Mouse (Mus musculus): ENCODE measurements around the gene Tex2. TPM values are rescaled to one million over a fixed set of nuclear protein-coding genes. Genes with fewer than 3 reads are reported as not detected.

Gene Tex2
- polyA plus RNA-seq, 1 experiment, result 15.1 TPM

GRCm38 (mm10) chr11:106461145-106461932 is 151.9 kb downstream of the Tex2 start:
- 72% methylated on average over 5 of the region's 5 CpGs for WGBS
- no peak for TF ChIP-seq CTCF (IDR thresholded peaks at IDR 0.05; ENCODE audit: insufficient read depth, low read length)
- TF ChIP-seq POLR2A (IDR thresholded peaks at IDR 0.05; ENCODE audit: borderline replicate concordance, extremely low read depth, low read depth, low read length), result no peak
- no peak for DNase-seq
- Histone ChIP-seq H3K4me3 (replicated peaks; ENCODE audit: extremely low read depth, low read depth, low read length) (no peak overlapping the region), H3K4me1 (ENCODE audit: control insufficient read depth, insufficient read depth, low read length) (no peaks in the 10 kb centered on the region; the same call in 1 of the 2 replicates)

- no peak for DNase-seq
- no peaks in the 10 kb centered on the region; the same call in 1 of the 2 replicates for H3K4me1 ChIP-seq (ENCODE audit: control insufficient read depth, insufficient read depth, low read length)
- WGBS, result 98% methylated on average over 1 of the region's 1 CpGs
- H3K4me3 ChIP-seq (replicated peaks; ENCODE audit: extremely low read depth, low read depth, low read length), result no peak overlapping the region
- no peak for TF ChIP-seq POLR2A (IDR thresholded peaks at IDR 0.05; ENCODE audit: borderline replicate concordance, extremely low read depth, low read depth, low read length)
- no peak for TF ChIP-seq CTCF (IDR thresholded peaks at IDR 0.05; ENCODE audit: insufficient read depth, low read length)
These were observed 152.6 kb downstream of the Tex2 start for GRCm38 (mm10) chr11:106460671-106461070.

- no peak for TF ChIP-seq POLR2A (IDR thresholded peaks at IDR 0.05; ENCODE audit: borderline replicate concordance, extremely low read depth, low read depth, low read length)
- no peak for TF ChIP-seq CTCF (IDR thresholded peaks at IDR 0.05; ENCODE audit: insufficient read depth, low read length)
- 82% methylated on average over 4 of the region's 4 CpGs for WGBS
- Histone ChIP-seq H3K4me3 (replicated peaks; ENCODE audit: extremely low read depth, low read depth, low read length) (no peak overlapping the region), H3K4me1 (ENCODE audit: control insufficient read depth, insufficient read depth, low read length) (no peaks in the 10 kb centered on the region)
- no peak for DNase-seq
These were observed 154.7 kb downstream of the Tex2 start for GRCm38 (mm10) chr11:106458540-106458939.

Other genes starting within 250 kb of the Tex2 start
- 27.3 and 30.4 TPM in 2 replicates for gene Prr29, start 248.0 kb downstream of the Tex2 start, polyA plus RNA-seq (2012; rRNA removed)
- gene Icam2, start 225.3 kb downstream of the Tex2 start, polyA plus RNA-seq (2012; rRNA removed), result 294 and 318 TPM in 2 replicates
- 23.0 and 28.7 TPM in 2 replicates for gene Ern1, start 125.6 kb downstream of the Tex2 start, polyA plus RNA-seq (2012; rRNA removed)
- gene Pecam1, start 137.2 kb upstream of the Tex2 start, polyA plus RNA-seq (2012; rRNA removed), result 225 and 283 TPM in 2 replicates
- gene Milr1, start 137.8 kb upstream of the Tex2 start, polyA plus RNA-seq (2012; rRNA removed), result 1.0 and 3.0 TPM in 2 replicates
- 4.8 and 6.3 TPM in 2 replicates for gene Polg2, start 166.1 kb upstream of the Tex2 start, polyA plus RNA-seq (2012; rRNA removed)
- 539 and 718 TPM in 2 replicates for gene Ddx5, start 175.8 kb upstream of the Tex2 start, polyA plus RNA-seq (2012; rRNA removed)
- gene Cep95, start 175.8 kb upstream of the Tex2 start, polyA plus RNA-seq (2012; rRNA removed), result 1.9 and 2.9 TPM in 2 replicates

Measured in lung, adult 2 months (tissue).